ENCODE assay signal across 9 mouse cellular contexts in genomic region chr5:149526467-149526951, GRCm38 (mm10). TPM values are rescaled to one million over a fixed set of nuclear protein-coding genes. Genes with fewer than 3 reads are reported as not detected.
DNase-seq lines count a peak whose midpoint lies in the region; ATAC-seq lines count a peak whose summit lies in the region.
"Had no signal": no experiment of that assay in that cellular context is flagged by ENCODE, and none has a peak within 500 bp of the region (broad histone marks: within the 10 kb centered on the region; RNA-seq: fewer than 3 reads in every experiment).

No protein-coding gene starts in this region.

- H3K27me3 ChIP-seq in heart, embryonic 12.5 days (replicated peaks) = peaks cover 6% of the 10 kb centered on the region; the same call in 1 of the 2 replicates
- H3K27me3 ChIP-seq in midbrain, embryonic 10.5 days (ENCODE audit: low read depth, poor library complexity, severe bottlenecking) = peaks cover 27% of the 10 kb centered on the region; the same call in 1 of the 2 replicates

- DNase-seq in cerebellum, postnatal 10 days = peak; percentile 68 to 70
- no peak for DNase-seq in cerebellum, adult 8-10 months
- DNase-seq in CD4-positive helper T cell, adult 2 months (ENCODE audit: low read depth, low spot score) = peak; percentile 86
- DNase-seq in c-Kit-positive CD71-negative TER-119-negative erythroid progenitor cells, embryonic 14.5 days (ENCODE audit: low read depth) = peak; percentile 39
- DNase-seq in kidney, adult 9 months = peak; percentile 33
- no peak for DNase-seq in midbrain, embryonic 10.5 days (ENCODE audit: low spot score)
- peak; percentile 51 for DNase-seq in thymus, postnatal 4 days

- H3K27ac ChIP-seq in heart, embryonic 12.5 days (ENCODE audit: poor library complexity, severe bottlenecking) = no peak overlapping the region; the same call in 1 of the 2 replicates
- H3K27ac ChIP-seq in midbrain, embryonic 10.5 days (replicated peaks) = peak overlapping the region; percentile 69

- H3K9me3 ChIP-seq in heart, embryonic 12.5 days (replicated peaks) = 0 out of 2 replicates have a peak, but pooled peaks cover 3% of the 10 kb centered on the region
- H3K9me3 ChIP-seq in midbrain, embryonic 10.5 days (replicated peaks) = no peaks in the 10 kb centered on the region

- H3K4me2 ChIP-seq in heart, embryonic 12.5 days = 0 out of 2 replicates have a peak overlapping the region, but pooled peaks have one; percentile 5

- no peak overlapping the region for H3K4me3 ChIP-seq in heart, embryonic 12.5 days
- H3K4me3 ChIP-seq in midbrain, embryonic 10.5 days = no peak overlapping the region

- no peak overlapping the region for H3K9ac ChIP-seq in heart, embryonic 12.5 days

- H3K4me1 ChIP-seq in heart, embryonic 12.5 days (replicated peaks) = peaks cover 44% of the 10 kb centered on the region
- H3K4me1 ChIP-seq in midbrain, embryonic 10.5 days = peaks cover 55% of the 10 kb centered on the region

- no peak for ATAC-seq in heart, embryonic 12.5 days (ENCODE audit: insufficient number of reproducible peaks, low FRiP score)

- H3K36me3 ChIP-seq in heart, embryonic 12.5 days = no peaks in the 10 kb centered on the region
- H3K36me3 ChIP-seq in midbrain, embryonic 10.5 days = no peaks in the 10 kb centered on the region

- WGBS in heart, embryonic 12.5 days = 42% methylated on average over 10 of the region's 10 CpGs
- 53% methylated on average over 10 of the region's 10 CpGs for WGBS in midbrain, embryonic 10.5 days

RNA-seq across cellular contexts. Expression of gene Wdr95, which starts 2.0 kb away (rescaled TPM):
- polyA plus RNA-seq in heart, embryonic 12.5 days (2016; fragmentation: Nextera tagmentation; extraction: Ambion mirVana) = 0.09 TPM in 1 of 2 replicates, not detected in the other
- not detected in 2 replicates for polyA plus RNA-seq in midbrain, embryonic 10.5 days (2016; fragmentation: Nextera tagmentation; extraction: Ambion mirVana)
- polyA plus RNA-seq: large intestine, adult 2 months had no signal

Comparison
In these comparisons a context has a peak if more than half of its experiments do, and no peak if none do; other contexts are left out.
1. DNase-seq: peak in cerebellum, postnatal 10 days (2 of 2), CD4-positive helper T cell, adult 2 months (single experiment), c-Kit-positive CD71-negative TER-119-negative erythroid progenitor cells, embryonic 14.5 days (single experiment), kidney, adult 9 months (single experiment) and thymus, postnatal 4 days (single experiment); none in cerebellum, adult 8-10 months (single experiment) and midbrain, embryonic 10.5 days (single experiment).